Mouse (Mus musculus): Measurements from ENCODE around the gene Cps1.

- TF ChIP-seq CTCF (IDR thresholded peaks at IDR 0.05) (peak; percentile 84), EP300 (IDR thresholded peaks at IDR 0.05; ENCODE audit: insufficient read depth, low read depth, low read length) (no peak)
These were observed 58.3 kb downstream of the Cps1 start for GRCm38 (mm10) chr1:67181165-67181564.
